Mouse (Mus musculus) olfactory bulb, adult 2 months (tissue): ENCODE measurements around the gene Clec18a.
A peak's percentile ranks its signal among the peaks of the same experiment; 100 is the strongest.

Experiments used
- CTCF ChIP-seq: fragments of 200-500 bp; IDR thresholded peaks from 2 replicates; pipeline ENCODE4 v1.5.1; 2012; ENCODE audit warnings: low read depth, mild to moderate bottlenecking, low read length, moderate library complexity; ENCODE audit not compliant: insufficient read depth
- POLR2A ChIP-seq: fragments of 200-500 bp; IDR thresholded peaks from 2 replicates; pipeline ENCODE4 v1.6.1; 2012; ENCODE audit warnings: mild to moderate bottlenecking, low read depth, low read length, moderate library complexity; ENCODE audit not compliant: insufficient read depth

- TF ChIP-seq CTCF (no peak), POLR2A (peak; percentile 47; the same call in 1 of the 2 replicates)
Measured at GRCm38 (mm10) chr8:111033482-111034215, 58.6 kb downstream of the Clec18a start.
